8 mouse cellular contexts compared by ENCODE assay signal in genomic region chr3:41742278-41742934, GRCm38 (mm10). TPM values are rescaled to one million over a fixed set of nuclear protein-coding genes. Genes with fewer than 3 reads are reported as not detected.
DNase-seq lines count a peak whose midpoint lies in the region; ATAC-seq lines count a peak whose summit lies in the region.

Gene Sclt1 (minus strand): TSS chr3:41742514.
Gene D3Ertd751e (plus strand): TSS chr3:41742611.

- peak; percentile 95 for DNase-seq in adipocyte (ENCODE audit: low spot score)
- DNase-seq in embryo, embryonic 10 days (ENCODE audit: low spot score), result peak; percentile 99
- peak; percentile 97 for DNase-seq in gastrocnemius, postnatal 10 days
- peak; percentile 98 for DNase-seq in induced T-regulatory cell, adult 2 months (ENCODE audit: low read depth)
- peak; percentile 91 to 97 for DNase-seq in left cerebral cortex, adult 9 months (ENCODE audit: low spot score in 2 of 2)
- peak; percentile 97 for DNase-seq in right cerebral cortex, postnatal 14 days
- peak; percentile 94 to 97 for DNase-seq in urinary bladder, postnatal 36 days (ENCODE audit: low spot score in 2 of 2)

- peak; percentile 97 for ATAC-seq in megakaryocyte progenitor cell, adult 5-6 weeks (replicated peaks; ENCODE audit: poor library complexity)

RNA-seq across cellular contexts. Expression of gene Sclt1, which starts in this region (rescaled TPM):
- total RNA-seq in gastrocnemius, postnatal 10 days (2021), result 1 to 10 TPM; 5.7 to 8.8 TPM
- total RNA-seq in megakaryocyte progenitor cell, adult 5-6 weeks (2015), result 27.3 and 31.4 TPM in 2 replicates
- 29.0 and 29.1 TPM in 2 replicates for total RNA-seq in megakaryocyte progenitor cell, adult 5-6 weeks (2017)

RNA-seq across cellular contexts. Expression of gene D3Ertd751e, which starts in this region (rescaled TPM):
- total RNA-seq in gastrocnemius, postnatal 10 days (2021), result 1 to 10 TPM; 3.4 to 3.5 TPM
- total RNA-seq in megakaryocyte progenitor cell, adult 5-6 weeks (2015), result 10.8 and 13.0 TPM in 2 replicates
- total RNA-seq in megakaryocyte progenitor cell, adult 5-6 weeks (2017), result 11.5 and 17.4 TPM in 2 replicates

Comparison
In these comparisons a context has a peak if more than half of its experiments do, and no peak if none do; other contexts are left out.
1. Peak in every context shown above with its lines: DNase-seq and ATAC-seq.